Mouse (Mus musculus) kidney, adult 2 months (tissue): Measurements from ENCODE around the gene Cdh4. TPM values are rescaled to one million over a fixed set of nuclear protein-coding genes. Genes with fewer than 3 reads are reported as not detected.

Experiments
- DNase-seq: peaks from one replicate; pipeline ENCODE4 v3.0.0; 2021
- H3K27ac ChIP-seq: fragments of 200-500 bp; 2 replicates; pipeline ENCODE4 v1.5.1; 2012; ENCODE audit warnings: low read depth, low read length, control low read depth, inconsistent platforms; ENCODE audit not compliant: insufficient read depth
- H3K27me3 ChIP-seq: fragments of 200-500 bp; replicated peaks from 2 replicates; pipeline ENCODE4 v1.6.1; 2012; ENCODE audit warnings: mild to moderate bottlenecking, moderate library complexity, low read length, inconsistent platforms; ENCODE audit not compliant: control insufficient read depth, insufficient read depth
- H3K36me3 ChIP-seq: fragments of 200-500 bp; 2 replicates; pipeline ENCODE4 v1.6.1; 2012; ENCODE audit warnings: mild to moderate bottlenecking, moderate library complexity, low read length, inconsistent platforms; ENCODE audit not compliant: control insufficient read depth, insufficient read depth
- H3K4me1 ChIP-seq: fragments of 200-500 bp; 2 replicates; pipeline ENCODE4 v1.6.1; 2011; ENCODE audit warnings: low read length; ENCODE audit not compliant: control insufficient read depth, insufficient read depth
- H3K4me3 ChIP-seq: fragments of 200-500 bp; 2 replicates; pipeline ENCODE4 v1.5.1; 2011; ENCODE audit warnings: mild to moderate bottlenecking, low read depth, low read length, control low read depth; ENCODE audit not compliant: insufficient read depth
- CTCF ChIP-seq: fragments of 200-500 bp; conservative IDR thresholded peaks from 2 replicates; pipeline ENCODE4 v1.5.1; 2011; ENCODE audit warnings: low read depth, mild to moderate bottlenecking, control low read depth, low read length, moderate library complexity, mixed read lengths; ENCODE audit not compliant: insufficient read depth, insufficient read length
- POLR2A ChIP-seq: fragments of 200-500 bp; IDR thresholded peaks from one replicate; pipeline ENCODE4 v1.6.1; 2011; ENCODE audit warnings: low read depth, low read length, control low read depth
- WGBS: fragments of 180-500 bp; shearing (Covaris S2); methylation state at CpG from one replicate; pipeline ENCODE4 v1.1.7; 2018; 5-methylcytosine and 5-hydroxymethylcytosine counted together
- polyA plus RNA-seq: library from polyadenylated mRNA; depleted of rRNA; stranded (reverse); fragments of >200 nt; gene quantifications from 2 replicates; pipeline ENCODE4 v1.2.3, GENCODE M21; 2012

The Cdh4 gene
- polyA plus RNA-seq, 1 experiment = 1.2 TPM

- Histone ChIP-seq H3K36me3 (no peaks in the 10 kb centered on the region), H3K27me3 (no peaks in the 10 kb centered on the region), H3K4me3 (no peak overlapping the region), H3K4me1 (peaks cover 23% of the 10 kb centered on the region), H3K27ac (no peak overlapping the region)
- TF ChIP-seq POLR2A = no peak
- TF ChIP-seq CTCF = no peak
- WGBS = 79% methylated on average over 5 of the region's 5 CpGs
- no peak for DNase-seq
Measured at GRCm38 (mm10) chr2:179948820-179949219, 506.6 kb downstream of the Cdh4 start.
